Mouse (Mus musculus): ENCODE measurements at regions not wholly inside any gene's neighbourhood (a gene's known extent, or its start where the extent isn't known, plus 50 kb on each side); places are given as distances from the start of the nearest gene placed in this dataset.

DNA sequence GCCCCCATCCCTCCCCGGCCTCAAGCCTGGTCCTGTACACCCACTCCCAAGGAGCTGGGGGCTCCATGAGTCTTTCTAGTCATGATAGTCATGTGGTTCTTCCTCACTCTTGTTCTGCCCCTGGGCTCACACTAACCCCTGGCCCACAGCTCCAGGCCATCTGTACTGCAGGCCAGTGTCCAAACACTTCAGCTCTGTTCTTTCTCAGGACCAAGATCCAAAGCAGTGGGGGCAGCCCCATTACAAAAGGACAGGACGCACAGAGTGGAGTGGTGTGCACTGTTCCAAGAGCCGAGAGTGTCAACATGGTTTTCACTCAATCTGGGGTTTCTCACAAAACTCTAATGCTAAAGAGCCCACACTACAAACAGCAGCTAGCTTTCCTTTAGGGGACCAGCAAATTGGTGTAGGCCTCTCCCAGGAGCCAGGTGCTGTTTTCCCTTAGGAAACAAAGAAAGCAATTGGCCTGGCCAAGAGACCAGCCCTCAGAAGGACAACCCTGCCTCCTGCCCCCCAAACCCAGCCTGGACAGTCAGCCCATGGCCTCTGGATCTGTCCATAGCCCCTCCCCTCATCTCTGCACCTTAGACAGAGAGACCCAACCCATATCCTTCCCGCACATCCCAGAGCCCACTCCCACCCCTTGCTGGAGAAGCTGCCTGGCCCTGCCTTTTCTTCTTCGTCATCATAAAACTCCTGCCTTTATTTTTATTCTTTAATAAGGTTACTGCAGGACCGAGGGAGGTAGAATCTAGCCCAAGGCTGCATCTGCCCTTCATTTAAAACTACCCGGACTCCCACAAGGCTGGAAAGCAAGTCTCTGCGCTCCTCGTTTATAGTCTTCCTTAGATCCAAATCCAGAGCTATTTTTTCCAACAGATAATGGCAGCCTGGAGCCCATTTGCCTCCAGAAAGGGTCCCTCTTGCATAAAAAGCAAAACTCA, 188.2 kb upstream of the Cdh5 start:
- TF ChIP-seq ZNF384 (IDR thresholded peaks at IDR 0.05; ENCODE audit: low read depth, low read length): no peak
- TF ChIP-seq CHD2 (IDR thresholded peaks at IDR 0.05; ENCODE audit: low read depth, low read length): no peak
